ENCODE assay signal across 10 mouse cellular contexts in genomic region chr12:7749319-7750238, GRCm38 (mm10).
DNase-seq lines count a peak whose midpoint lies in the region; ATAC-seq and TF ChIP-seq lines count a peak whose summit lies in the region.
"Had no signal": no experiment of that assay in that cellular context is flagged by ENCODE, and none has a peak within 500 bp of the region (broad histone marks: within the 10 kb centered on the region; RNA-seq: fewer than 3 reads in every experiment).

No protein-coding gene starts in this region.

- 11% methylated on average over 5 of the region's 5 CpGs for WGBS in heart, embryonic 14.5 days
- 27% methylated on average over 5 of the region's 5 CpGs for WGBS in hindbrain, embryonic 10.5 days
- WGBS in midbrain, embryonic 11.5 days, result 25% methylated on average over 5 of the region's 5 CpGs

- H3K36me3 ChIP-seq in heart, embryonic 14.5 days (ENCODE audit: control insufficient read depth, insufficient read depth, low read length), result no peaks in the 10 kb centered on the region
- no peaks in the 10 kb centered on the region for H3K36me3 ChIP-seq in hindbrain, embryonic 10.5 days
- no peaks in the 10 kb centered on the region for H3K36me3 ChIP-seq in midbrain, embryonic 11.5 days (ENCODE audit: control insufficient read depth, insufficient read depth, low read length)
- H3K36me3 ChIP-seq: embryonic facial prominence, embryonic 15.5 days had no signal

- H3K9ac ChIP-seq in heart, embryonic 14.5 days (ENCODE audit: low read length), result no peak overlapping the region
- no peak overlapping the region for H3K9ac ChIP-seq in midbrain, embryonic 11.5 days (ENCODE audit: low read length)
- H3K9ac ChIP-seq: embryonic facial prominence, embryonic 15.5 days had no signal

- ATAC-seq in heart, embryonic 14.5 days (ENCODE audit: insufficient number of reproducible peaks, insufficient read depth, low FRiP score, low read depth), result peak; percentile 40; the same call in 1 of the 2 replicates
- ATAC-seq in midbrain, embryonic 11.5 days (ENCODE audit: low FRiP score), result peak; percentile 89
- ATAC-seq in megakaryocyte-erythroid progenitor cell, adult 5-6 weeks (replicated peaks; ENCODE audit: low FRiP score, low TSS enrichment, poor library complexity, severe bottlenecking), result no peak

- no peak overlapping the region for H3K4me3 ChIP-seq in heart, embryonic 14.5 days (ENCODE audit: control insufficient read depth in 1 of 2, insufficient read depth in 1 of 2, low read depth in 1 of 2, low read length in 2 of 2)
- no peak overlapping the region for H3K4me3 ChIP-seq in hindbrain, embryonic 10.5 days
- H3K4me3 ChIP-seq in midbrain, embryonic 11.5 days (ENCODE audit: low read depth, low read length), result no peak overlapping the region
- H3K4me3 ChIP-seq in gastrocnemius, adult 2 months, result no peak overlapping the region
- H3K4me3 ChIP-seq: embryonic facial prominence, embryonic 15.5 days had no signal

- no peaks in the 10 kb centered on the region for H3K27me3 ChIP-seq in heart, embryonic 14.5 days (ENCODE audit: control insufficient read depth, insufficient read depth, low read length)
- no peaks in the 10 kb centered on the region for H3K27me3 ChIP-seq in hindbrain, embryonic 10.5 days (ENCODE audit: insufficient read depth, poor library complexity, severe bottlenecking)
- H3K27me3 ChIP-seq in midbrain, embryonic 11.5 days (ENCODE audit: control insufficient read depth, insufficient read depth, low read length), result no peaks in the 10 kb centered on the region
- H3K27me3 ChIP-seq: embryonic facial prominence, embryonic 15.5 days had no signal

- H3K9me3 ChIP-seq in heart, embryonic 14.5 days (ENCODE audit: control insufficient read depth, low read length), result no peaks in the 10 kb centered on the region
- H3K9me3 ChIP-seq in hindbrain, embryonic 10.5 days, result no peaks in the 10 kb centered on the region
- H3K9me3 ChIP-seq in midbrain, embryonic 11.5 days (ENCODE audit: control insufficient read depth, low read length), result no peaks in the 10 kb centered on the region
- H3K9me3 ChIP-seq: embryonic facial prominence, embryonic 15.5 days had no signal

- intact Hi-C loops in heart, postnatal 14 days (cut with DNase I), result no loop called here
- intact Hi-C loops in gastrocnemius, adult 2 months (cut with DNase I), result no loop called here

- H3K27ac ChIP-seq in heart, embryonic 14.5 days (replicated peaks in 1 of 2; ENCODE audit: control insufficient read depth in 1 of 2, insufficient read depth in 1 of 2, low read depth in 2 of 2, low read length in 2 of 2), result peak overlapping the region; percentile 1 to 10; a peak in 3 of 4 replicates
- peak overlapping the region; percentile 70 for H3K27ac ChIP-seq in hindbrain, embryonic 10.5 days
- H3K27ac ChIP-seq in midbrain, embryonic 11.5 days (ENCODE audit: low read depth, low read length), result no peak overlapping the region; the same call in 1 of the 2 replicates
- H3K27ac ChIP-seq in gastrocnemius, adult 2 months, result no peak overlapping the region
- H3K27ac ChIP-seq: embryonic facial prominence, embryonic 15.5 days had no signal

- H3K4me2 ChIP-seq in heart, embryonic 14.5 days (ENCODE audit: low read length), result no peak overlapping the region
- no peak overlapping the region for H3K4me2 ChIP-seq in midbrain, embryonic 11.5 days
- H3K4me2 ChIP-seq: embryonic facial prominence, embryonic 15.5 days had no signal

- TF ChIP-seq CTCF in gastrocnemius, adult 2 months (IDR thresholded peaks at IDR 0.05), result no peak

- DNase-seq in heart, postnatal 14 days, result no peak
- DNase-seq in embryo, embryonic 10.5 days (ENCODE audit: low spot score), result peak; percentile 45
- DNase-seq in hindbrain, embryonic 10.5 days (ENCODE audit: low spot score), result peak; percentile 63
- peak; percentile 82 for DNase-seq in midbrain, embryonic 11.5 days (ENCODE audit: low spot score, missing footprints)
- no peak for DNase-seq in left cerebral cortex, adult 8-10 months (ENCODE audit: low spot score in 2 of 2)
- no peak for DNase-seq in gastrocnemius, adult 2 months
- DNase-seq: lung, adult 2 months had no signal

- peaks cover 10 to 24% of the 10 kb centered on the region in 2 experiments; a peak in 3 of 4 replicates for H3K4me1 ChIP-seq in heart, embryonic 14.5 days (ENCODE audit: control insufficient read depth in 2 of 2, insufficient read depth in 2 of 2, low read length in 2 of 2)
- peaks cover 35% of the 10 kb centered on the region for H3K4me1 ChIP-seq in hindbrain, embryonic 10.5 days (replicated peaks)
- H3K4me1 ChIP-seq in midbrain, embryonic 11.5 days (ENCODE audit: control insufficient read depth, insufficient read depth, low read length), result peaks cover 16% of the 10 kb centered on the region; the same call in 1 of the 2 replicates
- H3K4me1 ChIP-seq: embryonic facial prominence, embryonic 15.5 days had no signal

Comparison
In these comparisons a context has a peak if more than half of its experiments do, and no peak if none do; other contexts are left out.
1. H3K27ac ChIP-seq: peak in heart, embryonic 14.5 days (2 of 2) and hindbrain, embryonic 10.5 days (single experiment); none in midbrain, embryonic 11.5 days (single experiment) and gastrocnemius, adult 2 months (single experiment).
2. DNase-seq: peak in embryo, embryonic 10.5 days (single experiment), hindbrain, embryonic 10.5 days (single experiment) and midbrain, embryonic 11.5 days (single experiment); none in heart, postnatal 14 days (0 of 2), left cerebral cortex, adult 8-10 months (0 of 2) and gastrocnemius, adult 2 months (single experiment).